Mouse (Mus musculus) C2C12 (cell line): ENCODE data around the gene Hck. TPM values are rescaled to one million over a fixed set of nuclear protein-coding genes. Genes with fewer than 3 reads are reported as not detected.

Experiments
- H3K27me3 ChIP-seq: one replicate; pipeline ENCODE4 v1.6.1; 2011; ENCODE audit not compliant: control insufficient read depth, insufficient read depth, insufficient read length
- H3K36me3 ChIP-seq: one replicate; pipeline ENCODE4 v1.6.1; 2011; ENCODE audit not compliant: control insufficient read depth, insufficient read depth
- H3K4me3 ChIP-seq: one replicate; pipeline ENCODE4 v1.5.1; 2011; ENCODE audit warnings: mild to moderate bottlenecking, control low read depth; ENCODE audit not compliant: poor library complexity, insufficient read depth, severe bottlenecking
- H3K79me2 ChIP-seq: one replicate; pipeline ENCODE4 v1.6.1; 2011; ENCODE audit not compliant: control insufficient read depth, insufficient read depth
- H3K79me3 ChIP-seq: one replicate; pipeline ENCODE4 v1.6.1; 2011; ENCODE audit warnings: low read depth, control low read depth
- H3ac ChIP-seq: one replicate; pipeline ENCODE3; 2011; ENCODE audit warnings: low read depth; ENCODE audit not compliant: control insufficient read depth, insufficient read length
- CEBPB ChIP-seq: IDR thresholded peaks from one replicate; pipeline ENCODE4 v1.6.1; 2011; ENCODE audit warnings: low read depth, mild to moderate bottlenecking, control low read depth, moderate library complexity
- CTCF ChIP-seq: IDR thresholded peaks from one replicate; pipeline ENCODE4 v1.5.1; 2011; ENCODE audit not compliant: control insufficient read depth, insufficient read depth, insufficient read length
- FOSL1 ChIP-seq: IDR thresholded peaks from one replicate; pipeline ENCODE4 v1.8.0; 2011; ENCODE audit warnings: mild to moderate bottlenecking, low read length; ENCODE audit not compliant: poor library complexity, insufficient read depth, severe bottlenecking
- MAX ChIP-seq: IDR thresholded peaks from one replicate; pipeline ENCODE4 v1.6.1; 2011; ENCODE audit warnings: mild to moderate bottlenecking, control low read depth
- MYOD1 ChIP-seq: IDR thresholded peaks from one replicate; pipeline ENCODE4 v1.6.1; 2011; ENCODE audit warnings: low read depth; ENCODE audit not compliant: control insufficient read depth, insufficient read length
- MYOG ChIP-seq: IDR thresholded peaks from one replicate; pipeline ENCODE4 v1.6.1; 2011; ENCODE audit not compliant: control insufficient read depth, insufficient read length; ENCODE audit errors: extremely low read depth
- USF1 ChIP-seq: IDR thresholded peaks from one replicate; pipeline ENCODE4 v1.6.1; 2011; ENCODE audit warnings: low read depth, mild to moderate bottlenecking, control low read depth, moderate library complexity
- polyA plus RNA-seq: library from polyadenylated mRNA; unstranded; fragments of >200 nt; fragmentation: generic; extraction: Trizol; gene quantifications from one replicate; pipeline ENCODE4 v1.2.1, GENCODE M21; 2012; ENCODE audit warnings: missing spikeins

Hck gene
- polyA plus RNA-seq, 1 experiment = 0.32 TPM

DNA sequence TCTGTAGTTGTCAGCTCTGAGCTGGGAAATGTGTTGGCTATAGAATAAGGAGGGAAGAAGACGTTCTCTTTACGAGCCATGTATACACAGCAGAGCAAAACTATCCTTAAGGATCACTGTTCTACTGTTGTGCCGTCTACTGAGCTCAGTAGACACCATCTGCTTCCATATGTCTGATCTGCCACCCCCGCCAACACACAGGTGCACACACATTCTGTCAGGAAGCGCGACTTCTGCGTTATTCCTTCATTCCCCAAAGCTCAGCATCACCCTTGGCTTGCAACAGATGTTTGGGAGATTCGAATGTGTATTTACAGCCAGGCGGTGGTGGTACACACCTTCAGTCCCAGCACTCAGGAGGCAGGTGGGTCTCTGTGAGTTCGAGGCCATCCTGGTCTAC is 21.2 kb upstream of the Hck start:
- H3K4me3 ChIP-seq = no peak overlapping the region
- no peak for TF ChIP-seq CTCF
- H3ac ChIP-seq = no peak overlapping the region
- H3K79me3 ChIP-seq = no peaks in the 10 kb centered on the region
- H3K79me2 ChIP-seq = no peaks in the 10 kb centered on the region
- H3K36me3 ChIP-seq = no peaks in the 10 kb centered on the region
- H3K27me3 ChIP-seq = peaks cover 4% of the 10 kb centered on the region

DNA sequence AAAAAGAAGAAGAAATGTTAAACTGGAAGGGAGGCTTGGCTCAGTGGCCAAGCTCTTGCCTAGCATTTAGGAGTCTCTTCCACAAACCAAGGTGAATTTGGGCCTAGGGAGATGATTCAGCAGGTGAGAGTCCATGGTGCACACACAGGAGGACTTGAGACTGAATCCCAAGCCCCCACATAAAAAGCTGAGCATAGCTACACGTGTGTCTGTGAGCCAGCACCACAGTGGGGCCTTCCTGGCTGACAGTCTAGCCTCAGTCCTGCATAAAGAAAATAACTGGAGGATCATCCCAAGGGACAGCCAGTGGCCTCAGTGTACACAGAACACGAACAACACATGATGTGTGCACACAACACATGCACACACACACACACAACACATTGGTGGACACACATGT is 19.0 kb upstream of the Hck start:
- Histone ChIP-seq H3ac (no peak overlapping the region), H3K79me2 (no peaks in the 10 kb centered on the region), H3K79me3 (no peaks in the 10 kb centered on the region), H3K4me3 (no peak overlapping the region), H3K36me3 (no peaks in the 10 kb centered on the region), H3K27me3 (peaks cover 4% of the 10 kb centered on the region)
- TF ChIP-seq MAX = no peak
- TF ChIP-seq USF1 = no peak
- no peak for TF ChIP-seq MYOD1
- TF ChIP-seq CTCF = no peak
- TF ChIP-seq CEBPB = no peak
- no peak for TF ChIP-seq MYOG
- no peak for TF ChIP-seq FOSL1

DNA sequence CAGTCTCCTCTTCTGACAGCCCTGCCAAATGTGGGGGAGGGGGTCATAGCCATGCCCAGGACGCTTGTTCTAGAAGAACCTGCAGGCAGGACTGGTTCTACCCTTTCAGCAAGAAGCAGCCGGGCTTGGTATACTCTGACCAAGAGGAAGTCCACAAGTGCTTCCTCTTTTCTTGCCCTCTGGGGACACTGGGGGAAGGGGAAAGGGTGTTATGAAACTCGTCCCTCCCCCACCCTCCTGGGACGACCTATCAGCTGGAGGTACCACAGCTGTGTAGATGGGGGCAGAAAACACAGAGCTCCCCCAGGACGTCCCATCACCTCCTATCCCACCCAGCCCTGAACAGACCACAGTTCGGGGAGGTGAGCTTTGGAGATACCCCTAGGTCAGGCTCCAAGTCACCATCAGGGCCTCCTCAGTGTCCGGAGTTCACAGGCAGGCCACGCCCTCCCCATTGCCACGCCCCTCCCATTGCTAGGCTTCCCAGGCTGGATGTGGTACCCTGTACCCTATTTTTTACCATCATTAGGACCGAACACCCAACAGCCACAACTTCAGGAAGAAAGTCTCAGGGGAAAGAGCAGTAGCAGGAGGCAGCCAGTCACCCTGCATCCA is 17.6 kb upstream of the Hck start:
- Histone ChIP-seq H3K4me3 (no peak overlapping the region), H3K79me2 (no peaks in the 10 kb centered on the region), H3ac (no peak overlapping the region), H3K27me3 (peaks cover 4% of the 10 kb centered on the region), H3K36me3 (no peaks in the 10 kb centered on the region), H3K79me3 (no peaks in the 10 kb centered on the region)
- no peak for TF ChIP-seq MYOG
- TF ChIP-seq MYOD1 = no peak
- TF ChIP-seq USF1 = no peak
- TF ChIP-seq CEBPB = no peak
- no peak for TF ChIP-seq MAX
- TF ChIP-seq FOSL1 = no peak
- TF ChIP-seq CTCF = no peak

DNA sequence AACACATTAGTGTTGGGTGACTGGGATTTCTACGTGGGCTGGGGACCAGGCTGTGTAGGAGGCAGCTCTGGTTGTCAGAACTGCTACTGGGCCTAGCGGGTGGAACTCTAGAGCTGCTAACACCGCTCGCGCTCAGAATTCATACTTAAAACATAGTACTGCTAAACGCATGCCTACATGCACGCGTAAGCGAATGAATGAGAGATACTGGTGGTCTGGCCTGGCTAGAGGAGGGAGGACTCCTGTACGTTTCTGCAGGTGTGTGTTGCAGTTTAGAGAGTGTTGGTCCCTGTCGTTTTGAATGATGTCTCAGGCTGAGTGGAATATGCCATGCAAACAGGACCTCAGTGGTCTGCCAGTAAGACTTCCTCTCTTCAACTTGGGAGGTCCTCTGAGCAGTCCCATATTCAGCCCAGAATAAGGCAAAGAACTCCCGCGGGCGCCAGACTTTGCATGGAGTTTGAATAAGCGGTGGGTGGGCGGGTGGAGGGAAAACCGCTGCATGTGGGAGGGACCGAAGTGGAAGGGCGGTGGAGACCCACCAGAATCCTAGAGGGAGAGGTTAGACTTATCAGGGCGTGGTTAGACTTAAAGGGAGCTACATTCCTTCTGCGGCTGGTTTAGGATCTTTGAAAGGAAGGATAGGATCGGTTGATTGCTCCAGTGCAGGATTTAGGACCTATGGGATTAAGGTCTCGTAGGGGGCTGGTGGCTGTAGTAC is 1.1 kb upstream of the Hck start:
- H3K27me3 ChIP-seq = peaks cover 61% of the 10 kb centered on the region
- no peaks in the 10 kb centered on the region for H3K79me2 ChIP-seq
- no peak overlapping the region for H3ac ChIP-seq
- H3K36me3 ChIP-seq = no peaks in the 10 kb centered on the region
- no peak overlapping the region for H3K4me3 ChIP-seq
- TF ChIP-seq USF1 (no peak), MYOG (no peak), MAX (no peak), CTCF (no peak), MYOD1 (no peak), FOSL1 (no peak), CEBPB (no peak)
- H3K79me3 ChIP-seq = no peaks in the 10 kb centered on the region

DNA sequence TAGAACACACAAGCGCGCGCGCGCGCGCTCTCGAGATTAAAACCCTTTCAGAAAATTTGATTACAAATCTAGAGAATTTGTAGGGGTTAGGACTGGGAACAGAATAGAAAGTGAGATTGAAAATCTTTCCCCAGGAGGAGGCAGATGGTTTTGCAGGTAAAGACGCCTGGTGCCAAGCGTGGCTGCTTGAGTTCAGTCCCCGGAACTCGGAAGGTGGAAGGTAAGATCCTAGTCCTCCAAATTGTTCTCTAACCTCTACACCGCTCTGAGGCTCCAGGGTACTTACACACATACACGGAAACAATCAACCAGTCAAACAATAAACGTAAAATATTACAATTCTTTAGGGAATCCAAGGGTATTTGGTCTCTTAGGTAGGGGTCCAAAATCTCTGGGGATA is 466 bp upstream of the Hck start:
- no peak for TF ChIP-seq USF1
- TF ChIP-seq CTCF = no peak
- TF ChIP-seq MAX = no peak
- no peak for TF ChIP-seq FOSL1
- TF ChIP-seq MYOD1 = no peak
- TF ChIP-seq MYOG = no peak
- TF ChIP-seq CEBPB = no peak
- Histone ChIP-seq H3K27me3 (peaks cover 59% of the 10 kb centered on the region), H3ac (no peak overlapping the region), H3K79me3 (no peaks in the 10 kb centered on the region), H3K4me3 (no peak overlapping the region), H3K79me2 (no peaks in the 10 kb centered on the region), H3K36me3 (no peaks in the 10 kb centered on the region)

DNA sequence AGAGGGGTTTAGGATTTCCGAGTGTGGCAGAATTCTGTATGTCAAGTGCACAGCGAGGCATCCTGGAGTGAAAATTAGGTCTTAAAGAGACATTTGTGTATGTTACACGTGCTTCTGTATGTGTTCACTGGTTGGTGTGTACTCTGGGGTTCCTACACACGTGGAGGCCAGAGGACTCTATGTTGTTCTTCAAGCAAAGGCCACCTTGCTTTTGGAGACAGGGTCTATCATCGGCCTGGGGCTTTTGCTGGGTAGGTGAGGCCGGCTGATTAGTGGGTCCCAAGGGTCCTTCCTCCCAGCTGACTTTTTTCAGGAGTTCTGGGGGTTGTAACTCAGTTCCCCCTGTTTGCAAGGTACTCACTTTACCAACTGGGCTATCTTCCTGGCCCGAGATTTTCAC is 1.3 kb downstream of the Hck start:
- Histone ChIP-seq H3K79me3 (no peaks in the 10 kb centered on the region), H3K36me3 (no peaks in the 10 kb centered on the region), H3ac (no peak overlapping the region), H3K79me2 (no peaks in the 10 kb centered on the region), H3K27me3 (peaks cover 55% of the 10 kb centered on the region), H3K4me3 (no peak overlapping the region)
- TF ChIP-seq MAX = no peak
